Mouse (Mus musculus): ENCODE data around the gene Atxn1. TPM values are rescaled to one million over a fixed set of nuclear protein-coding genes. Genes with fewer than 3 reads are reported as not detected.

Atxn1 gene
- total RNA-seq, 2 experiments from 2014 or later: 43.3 to 46.1 TPM

GRCm38 (mm10) chr13:45872041-45872746, 92.6 kb downstream of the Atxn1 start:
- intact Hi-C loops (cut with DNase I): no loop called here

DNA sequence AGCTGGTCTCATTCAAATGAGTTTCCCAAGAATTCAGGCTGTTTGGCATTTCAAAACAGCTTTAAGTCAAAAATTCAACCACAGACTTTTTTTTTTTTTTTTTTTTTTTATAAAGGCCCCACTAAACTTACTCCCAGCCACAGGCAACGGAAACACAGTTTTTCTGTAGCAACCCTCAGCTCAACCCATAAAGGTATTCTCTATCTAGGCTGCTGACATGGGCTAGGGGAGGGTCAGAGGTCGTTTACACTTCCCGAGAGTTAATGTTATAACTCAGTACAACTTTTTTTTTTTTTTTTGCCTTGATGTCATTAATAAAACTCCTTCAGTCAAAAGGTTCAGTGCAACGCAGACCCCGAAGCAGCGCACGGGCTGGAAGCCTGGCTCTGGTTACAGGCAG, 93.3 kb downstream of the Atxn1 start:
- intact Hi-C loops (cut with DNase I): no loop called here
- DNase-seq: no peak

More at GRCm38 (mm10) chr13:45872041-45872746, 92.6 kb downstream of the Atxn1 start:
- DNase-seq: no peak

GRCm38 (mm10) chr13:45868886-45869285, 95.9 kb downstream of the Atxn1 start:
- intact Hi-C loops (cut with DNase I): no loop called here
- DNase-seq: no peak

DNA sequence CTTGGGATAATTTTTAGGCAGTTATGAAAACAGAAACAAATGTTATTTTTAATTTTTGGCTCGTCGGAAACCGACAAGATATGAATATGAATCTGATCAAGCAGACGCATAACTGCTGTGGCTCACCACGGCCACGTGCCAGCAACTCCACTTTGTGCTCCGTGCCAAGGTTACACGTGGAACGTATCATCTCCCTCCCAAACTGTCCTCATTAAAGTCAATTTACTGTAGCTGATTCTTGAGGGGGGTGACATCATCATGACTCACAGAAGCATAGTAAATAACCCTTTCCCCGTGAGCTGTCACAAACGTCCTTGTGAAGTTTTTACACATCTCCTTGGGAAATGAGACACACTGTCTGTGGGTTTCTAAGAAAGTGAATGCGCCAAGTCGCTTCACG, 97.5 kb downstream of the Atxn1 start:
- peak; percentile 13 to 38 for DNase-seq

GRCm38 (mm10) chr13:45866615-45867245, 98.1 kb downstream of the Atxn1 start:
- intact Hi-C loops (cut with DNase I): no loop called here
- no peak for DNase-seq

More for the DNA sequence above, 97.5 kb downstream of the Atxn1 start:
- intact Hi-C loops (cut with DNase I): no loop called here

DNA sequence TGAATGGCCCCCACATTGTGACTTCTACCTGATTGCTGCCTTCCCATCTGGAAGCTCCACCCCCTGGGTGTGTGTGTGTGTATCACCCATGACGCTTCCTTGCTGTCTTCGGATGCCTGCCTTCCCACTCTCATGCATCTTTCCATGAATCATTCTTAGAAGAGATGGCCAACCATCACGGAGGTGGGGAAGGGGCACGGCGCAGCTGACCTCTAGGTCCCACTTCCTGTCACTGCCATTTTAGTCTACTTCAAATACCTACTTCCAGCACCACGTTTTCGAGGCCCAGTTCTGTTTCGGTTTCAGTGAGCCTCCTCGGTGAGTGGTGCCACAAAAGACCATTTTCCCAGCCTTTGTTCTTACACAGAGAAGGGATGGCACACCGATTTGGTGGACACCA, 99.2 kb downstream of the Atxn1 start:
- intact Hi-C loops (cut with DNase I): no loop called here
- no peak for DNase-seq

DNA sequence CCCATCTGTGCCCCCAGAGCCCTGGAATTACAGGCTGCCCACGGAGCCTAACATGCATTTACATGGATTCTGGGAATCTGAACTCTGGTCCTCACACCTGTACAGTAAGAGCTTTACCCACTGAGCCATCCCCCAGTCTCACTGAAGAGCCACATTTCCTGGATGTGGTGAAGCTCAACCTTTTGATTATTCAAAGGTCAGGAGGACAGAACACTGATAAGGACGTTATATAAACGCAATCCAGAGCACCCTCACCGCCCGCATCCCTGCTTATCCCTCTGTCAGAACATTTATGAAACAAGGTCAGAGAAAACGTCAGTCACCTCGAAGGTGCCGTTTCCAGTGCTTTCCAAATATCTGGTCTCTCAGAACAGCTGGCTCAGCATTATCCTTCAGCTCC, 101.0 kb downstream of the Atxn1 start:
- intact Hi-C loops (cut with DNase I): no loop called here
- no peak for DNase-seq

GRCm38 (mm10) chr13:45861885-45862605, 102.8 kb downstream of the Atxn1 start:
- intact Hi-C loops (cut with DNase I): no loop called here
- no peak for DNase-seq

DNA sequence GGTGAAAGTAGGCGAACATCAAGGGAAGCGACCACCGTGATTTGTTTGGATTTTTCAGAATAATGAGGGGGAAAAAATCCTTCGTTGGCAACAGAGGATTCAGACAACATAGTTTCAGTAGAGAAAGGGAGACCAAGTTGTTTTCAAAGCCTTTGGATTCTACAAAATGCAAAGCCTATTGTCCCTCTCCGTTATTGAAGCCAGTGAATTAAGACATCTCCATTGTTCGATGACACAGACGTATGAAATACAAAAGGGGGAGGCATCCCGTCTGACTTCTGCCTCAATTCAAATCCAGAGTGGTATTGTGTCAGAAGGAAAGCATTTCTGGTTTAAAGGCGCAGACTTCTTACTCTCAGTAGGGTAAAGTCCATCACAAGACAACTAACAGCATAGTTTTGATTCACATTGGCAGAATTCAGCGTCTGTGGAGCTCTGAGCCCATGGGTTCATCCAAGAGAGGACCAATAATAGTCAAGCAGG, 103.7 kb downstream of the Atxn1 start:
- no peak for DNase-seq
- intact Hi-C loops (cut with DNase I): no loop called here

- intact Hi-C loops (cut with DNase I): no loop called here
- DNase-seq: no peak
Measured at GRCm38 (mm10) chr13:45859081-45859709, 105.6 kb downstream of the Atxn1 start.

- intact Hi-C loops (cut with DNase I): no loop called here
- DNase-seq: no peak
Measured at GRCm38 (mm10) chr13:45857416-45857815, 107.4 kb downstream of the Atxn1 start.

GRCm38 (mm10) chr13:45854531-45854930, 110.3 kb downstream of the Atxn1 start:
- DNase-seq: no peak
- intact Hi-C loops (cut with DNase I): no loop called here

DNA sequence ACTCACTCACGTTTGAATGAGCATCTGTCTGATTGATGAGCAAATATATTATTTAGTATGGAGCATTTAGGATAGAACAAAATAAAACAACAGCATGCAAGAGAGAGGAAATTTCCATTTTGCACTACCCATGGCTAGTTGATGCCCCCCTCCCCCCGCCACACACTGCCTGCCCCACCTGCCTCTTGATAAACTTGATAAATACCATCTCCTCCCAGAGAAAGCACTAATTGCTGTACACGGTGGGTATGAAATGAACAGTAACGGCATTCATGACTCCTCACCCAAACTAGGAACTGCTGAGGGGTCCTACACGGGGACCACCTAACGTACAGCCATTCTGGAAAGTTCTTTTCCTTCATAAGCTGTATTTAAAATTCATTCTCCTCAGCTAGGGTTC, 111.1 kb downstream of the Atxn1 start:
- no peak for DNase-seq
- intact Hi-C loops (cut with DNase I): no loop called here

- intact Hi-C loops (cut with DNase I): no loop called here
- DNase-seq: no peak
Measured at GRCm38 (mm10) chr13:45852288-45852687, 112.5 kb downstream of the Atxn1 start.

DNA sequence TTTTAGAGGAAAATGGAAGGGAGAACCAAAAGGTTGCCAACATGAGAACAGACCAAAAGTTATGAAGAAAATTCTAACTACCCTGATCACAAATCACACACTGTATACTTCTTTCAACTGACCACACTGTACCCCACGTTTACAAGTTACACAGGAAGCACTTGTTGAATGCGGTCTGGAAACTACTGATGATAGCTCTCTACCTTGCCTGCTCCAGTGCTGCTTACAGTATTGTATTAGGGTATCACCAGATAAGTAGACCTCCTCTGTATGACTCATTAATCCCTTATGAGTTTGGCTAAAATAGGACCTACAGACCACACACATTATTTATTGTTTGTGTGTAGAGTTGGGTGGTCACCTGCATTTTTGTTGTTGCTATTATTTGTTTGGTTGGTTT, 113.1 kb downstream of the Atxn1 start:
- intact Hi-C loops (cut with DNase I): no loop called here
- no peak for DNase-seq

- intact Hi-C loops (cut with DNase I): no loop called here
- DNase-seq: no peak
Measured at GRCm38 (mm10) chr13:45851156-45851555, 113.7 kb downstream of the Atxn1 start.

- intact Hi-C loops (cut with DNase I): no loop called here
- no peak for DNase-seq
Measured at GRCm38 (mm10) chr13:45850181-45850974, 114.4 kb downstream of the Atxn1 start.

DNA sequence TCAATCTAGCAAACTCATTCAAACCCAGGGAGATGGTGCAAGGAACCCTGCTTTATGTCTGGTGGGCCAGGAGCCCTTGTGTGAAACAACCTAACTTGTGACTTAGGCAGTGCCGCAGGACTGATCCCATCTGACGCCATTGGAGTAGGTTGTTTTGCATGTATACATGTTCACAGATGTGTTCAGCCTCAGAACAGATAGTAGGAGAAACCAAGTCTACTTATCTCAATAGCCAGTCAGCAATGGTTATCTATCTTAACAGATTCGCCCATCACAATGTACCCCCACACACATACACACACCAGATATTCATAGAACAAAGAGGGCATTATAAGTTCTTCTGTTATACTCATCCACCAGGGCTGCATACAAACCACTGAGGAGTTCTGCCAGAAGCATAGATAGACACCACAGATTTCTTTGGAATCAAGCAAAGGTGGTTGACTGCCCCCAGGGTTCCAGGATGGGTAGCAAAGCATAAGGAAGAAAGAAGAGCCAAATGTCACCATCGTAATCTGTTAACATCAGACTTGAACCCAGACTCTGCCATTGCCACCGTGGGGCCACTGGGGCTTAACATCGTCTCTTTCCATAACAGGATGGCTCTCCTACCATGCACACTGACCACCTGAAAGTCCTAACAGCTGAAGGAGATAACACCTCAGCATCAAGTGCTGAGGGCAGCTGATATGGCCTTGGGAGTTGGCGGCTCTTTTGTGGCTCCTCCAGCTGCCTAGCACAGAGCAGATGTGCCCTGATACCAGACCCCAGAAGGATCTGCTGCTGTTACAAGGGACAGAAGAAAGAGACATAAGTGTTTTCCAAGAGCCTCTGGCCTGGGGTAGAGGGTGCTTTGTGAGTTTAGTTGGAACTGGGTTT, 115.4 kb downstream of the Atxn1 start:
- intact Hi-C loops (cut with DNase I): no loop called here
- no peak for DNase-seq

GRCm38 (mm10) chr13:45842511-45843055, 122.2 kb downstream of the Atxn1 start:
- intact Hi-C loops (cut with DNase I): no loop called here
- no peak for DNase-seq
